Mouse (Mus musculus): Measurements from ENCODE around the gene Med24. TPM values are rescaled to one million over a fixed set of nuclear protein-coding genes. Genes with fewer than 3 reads are reported as not detected.
"Not testable (repeated sequence)": the region's sequence is repeated elsewhere in the genome, so short reads cannot be mapped to it uniquely, and the experiment has no call there.

Med24 gene
- polyA plus RNA-seq, 1 experiment from 2014 or later: 31.6 TPM

- H3K27me3 ChIP-seq (ENCODE audit: control insufficient read depth, insufficient read depth, low read length): no peaks in the 10 kb centered on the region
- no peak overlapping the region for H3K27ac ChIP-seq (ENCODE audit: low read depth, low read length)
- H3K4me3 ChIP-seq (ENCODE audit: low read depth, low read length): no peak overlapping the region
- 83% methylated on average over 4 of the region's 4 CpGs for WGBS (ENCODE audit: insufficient replicate concordance)
- H3K9me3 ChIP-seq (replicated peaks; ENCODE audit: control insufficient read depth, low read length): no peaks in the 10 kb centered on the region
- H3K9ac ChIP-seq (ENCODE audit: low read depth, low read length): no peak overlapping the region
- peaks cover 7% of the 10 kb centered on the region; the same call in 1 of the 2 replicates for H3K4me1 ChIP-seq (ENCODE audit: control insufficient read depth, insufficient read depth, low read length)
- H3K36me3 ChIP-seq (ENCODE audit: control insufficient read depth, insufficient read depth, low read length): peaks cover 41% of the 10 kb centered on the region
- no peak overlapping the region for H3K4me2 ChIP-seq
- ATAC-seq (replicated peaks; ENCODE audit: insufficient number of reproducible peaks, low FRiP score, low TSS enrichment): no peak
Observed at GRCm38 (mm10) chr11:98686976-98687375, 42.3 kb downstream of the Med24 start.

GRCm38 (mm10) chr11:98685642-98686041 is 43.6 kb downstream of the Med24 start:
- no peak overlapping the region for H3K9ac ChIP-seq (ENCODE audit: low read depth, low read length)
- peaks cover 35% of the 10 kb centered on the region for H3K36me3 ChIP-seq (ENCODE audit: control insufficient read depth, insufficient read depth, low read length)
- no peaks in the 10 kb centered on the region for H3K27me3 ChIP-seq (ENCODE audit: control insufficient read depth, insufficient read depth, low read length)
- H3K4me1 ChIP-seq (ENCODE audit: control insufficient read depth, insufficient read depth, low read length): peaks cover 7% of the 10 kb centered on the region; the same call in 1 of the 2 replicates
- H3K27ac ChIP-seq (ENCODE audit: low read depth, low read length): no peak overlapping the region
- no peak overlapping the region for H3K4me2 ChIP-seq
- 94% methylated on average over 9 of the region's 9 CpGs for WGBS (ENCODE audit: insufficient replicate concordance)
- H3K9me3 ChIP-seq (replicated peaks; ENCODE audit: control insufficient read depth, low read length): no peaks in the 10 kb centered on the region
- H3K4me3 ChIP-seq (ENCODE audit: low read depth, low read length): no peak overlapping the region
- no peak for ATAC-seq (replicated peaks; ENCODE audit: insufficient number of reproducible peaks, low FRiP score, low TSS enrichment)

DNA sequence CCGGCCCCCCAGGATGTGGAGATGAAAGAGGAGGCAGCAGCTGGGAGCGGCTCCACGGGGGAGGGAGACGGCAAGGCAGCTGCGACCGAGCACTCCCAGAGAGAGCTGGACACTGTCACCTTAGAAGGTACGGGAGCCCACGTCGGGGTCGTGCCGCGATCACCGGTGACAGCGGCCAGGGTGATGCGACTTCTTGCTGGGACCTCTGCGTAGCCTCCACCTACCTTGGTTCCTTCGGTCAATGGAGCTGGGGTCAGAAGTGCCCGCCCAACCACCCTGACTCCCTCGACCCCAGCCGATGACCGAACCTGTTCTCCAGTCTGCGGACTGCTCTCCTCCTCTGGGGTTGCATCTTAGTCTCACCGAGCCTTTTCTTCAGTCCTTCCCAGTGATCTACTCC is 46.4 kb downstream of the Med24 start:
- Histone ChIP-seq H3K4me2 (peak overlapping the region; percentile 88), H3K4me3 (ENCODE audit: low read depth, low read length) (peak overlapping the region; percentile 99), H3K36me3 (ENCODE audit: control insufficient read depth, insufficient read depth, low read length) (peaks cover 19% of the 10 kb centered on the region), H3K27me3 (ENCODE audit: control insufficient read depth, insufficient read depth, low read length) (no peaks in the 10 kb centered on the region), H3K9ac (ENCODE audit: low read depth, low read length) (peak overlapping the region; percentile 97), H3K27ac (ENCODE audit: low read depth, low read length) (peak overlapping the region; percentile 72), H3K4me1 (ENCODE audit: control insufficient read depth, insufficient read depth, low read length) (peaks cover 7% of the 10 kb centered on the region; the same call in 1 of the 2 replicates), H3K9me3 (replicated peaks; ENCODE audit: control insufficient read depth, low read length) (no peaks in the 10 kb centered on the region)
- WGBS (ENCODE audit: insufficient replicate concordance): 0% methylated on average over 23 of the region's 23 CpGs
- ATAC-seq (replicated peaks; ENCODE audit: insufficient number of reproducible peaks, low FRiP score, low TSS enrichment): 0 out of 2 replicates have a peak, but pooled peaks have one; percentile 7

GRCm38 (mm10) chr11:98681786-98682745 is 47.2 kb downstream of the Med24 start, which contains the start of gene Psmd3:
Gene Psmd3, plus strand, starts transcription at chr11:98682554.
- peak within 1 kb of the TSS; percentile 88 for H3K4me2 ChIP-seq
- peak within 1 kb of the TSS; percentile 99 for H3K4me3 ChIP-seq (ENCODE audit: low read depth, low read length)
- H3K36me3 ChIP-seq (ENCODE audit: control insufficient read depth, insufficient read depth, low read length): peaks cover 13% of the 10 kb centered on the region
- peaks cover 7% of the 10 kb centered on the region; the same call in 1 of the 2 replicates for H3K4me1 ChIP-seq (ENCODE audit: control insufficient read depth, insufficient read depth, low read length)
- WGBS (ENCODE audit: insufficient replicate concordance): 4% methylated on average over 45 of the region's 45 CpGs
- H3K27ac ChIP-seq (ENCODE audit: low read depth, low read length): peak within 1 kb of the TSS; percentile 72
- no peaks in the 10 kb centered on the region for H3K9me3 ChIP-seq (replicated peaks; ENCODE audit: control insufficient read depth, low read length)
- H3K27me3 ChIP-seq (ENCODE audit: control insufficient read depth, insufficient read depth, low read length): no peaks in the 10 kb centered on the region
- peak within 1 kb of the TSS; percentile 97 for H3K9ac ChIP-seq (ENCODE audit: low read depth, low read length)
- ATAC-seq (replicated peaks; ENCODE audit: insufficient number of reproducible peaks, low FRiP score, low TSS enrichment): peak; percentile 90

GRCm38 (mm10) chr11:98681186-98681585 is 48.0 kb downstream of the Med24 start:
- Histone ChIP-seq H3K9me3 (replicated peaks; ENCODE audit: control insufficient read depth, low read length) (no peaks in the 10 kb centered on the region), H3K27me3 (ENCODE audit: control insufficient read depth, insufficient read depth, low read length) (no peaks in the 10 kb centered on the region), H3K36me3 (ENCODE audit: control insufficient read depth, insufficient read depth, low read length) (peaks cover 4% of the 10 kb centered on the region), H3K4me1 (ENCODE audit: control insufficient read depth, insufficient read depth, low read length) (peaks cover 7% of the 10 kb centered on the region; the same call in 1 of the 2 replicates), H3K9ac (ENCODE audit: low read depth, low read length) (no peak overlapping the region), H3K4me2 (peak overlapping the region; percentile 88; the same call in 1 of the 2 replicates), H3K4me3 (ENCODE audit: low read depth, low read length) (no peak overlapping the region), H3K27ac (ENCODE audit: low read depth, low read length) (no peak overlapping the region)
- 74% methylated on average over 4 of the region's 4 CpGs for WGBS (ENCODE audit: insufficient replicate concordance)
- no peak for ATAC-seq (replicated peaks; ENCODE audit: insufficient number of reproducible peaks, low FRiP score, low TSS enrichment)

GRCm38 (mm10) chr11:98680595-98680994 is 48.6 kb downstream of the Med24 start:
- ATAC-seq (replicated peaks; ENCODE audit: insufficient number of reproducible peaks, low FRiP score, low TSS enrichment); H3K27ac ChIP-seq (ENCODE audit: low read depth, low read length); H3K4me3 ChIP-seq (ENCODE audit: low read depth, low read length); H3K27me3 ChIP-seq (ENCODE audit: control insufficient read depth, insufficient read depth, low read length); H3K9ac ChIP-seq (ENCODE audit: low read depth, low read length); H3K9me3 ChIP-seq (replicated peaks; ENCODE audit: control insufficient read depth, low read length); H3K4me1 ChIP-seq (ENCODE audit: control insufficient read depth, insufficient read depth, low read length); H3K36me3 ChIP-seq (ENCODE audit: control insufficient read depth, insufficient read depth, low read length); H3K4me2 ChIP-seq: not testable (repeated sequence)
- 86% methylated on average over 4 of the region's 4 CpGs for WGBS (ENCODE audit: insufficient replicate concordance)

DNA sequence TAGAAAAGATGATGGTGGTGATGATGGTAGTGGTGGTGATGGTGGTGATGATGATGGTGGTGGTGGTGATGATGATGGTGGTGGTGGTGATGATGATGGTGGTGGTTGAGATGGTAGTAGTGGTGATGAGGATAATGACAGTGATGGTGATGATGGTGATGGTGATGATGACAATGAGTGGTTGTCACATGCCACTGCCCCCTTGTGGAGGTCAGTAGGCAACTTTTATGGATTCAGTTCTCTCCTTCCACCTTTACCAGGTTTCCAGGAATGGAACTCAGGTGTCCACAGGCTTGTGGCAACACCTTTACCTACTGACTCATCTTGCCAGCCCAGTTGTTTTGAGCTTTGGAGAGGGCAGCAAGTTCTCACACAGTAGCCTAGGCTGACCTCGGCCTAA is 49.2 kb downstream of the Med24 start:
- WGBS (ENCODE audit: insufficient replicate concordance): 95% methylated on average over 1 of the region's 1 CpGs

GRCm38 (mm10) chr11:98675829-98676363 is 53.3 kb downstream of the Med24 start:
- no peaks in the 10 kb centered on the region for H3K4me1 ChIP-seq (ENCODE audit: control insufficient read depth, insufficient read depth, low read length)
- H3K36me3 ChIP-seq (ENCODE audit: control insufficient read depth, insufficient read depth, low read length): no peaks in the 10 kb centered on the region
- no peak overlapping the region for H3K4me2 ChIP-seq
- peaks cover 4% of the 10 kb centered on the region; the same call in 1 of the 2 replicates for H3K27me3 ChIP-seq (ENCODE audit: control insufficient read depth, insufficient read depth, low read length)
- H3K27ac ChIP-seq (ENCODE audit: low read depth, low read length): no peak overlapping the region
- no peak overlapping the region for H3K4me3 ChIP-seq (ENCODE audit: low read depth, low read length)
- no peaks in the 10 kb centered on the region for H3K9me3 ChIP-seq (replicated peaks; ENCODE audit: control insufficient read depth, low read length)
- ATAC-seq (replicated peaks; ENCODE audit: insufficient number of reproducible peaks, low FRiP score, low TSS enrichment): no peak
- no peak overlapping the region for H3K9ac ChIP-seq (ENCODE audit: low read depth, low read length)
- 30% methylated on average over 7 of the region's 7 CpGs for WGBS (ENCODE audit: insufficient replicate concordance)

More for the DNA sequence above, 49.2 kb downstream of the Med24 start:
- no peak overlapping the region for H3K4me2 ChIP-seq
- H3K36me3 ChIP-seq (ENCODE audit: control insufficient read depth, insufficient read depth, low read length): no peaks in the 10 kb centered on the region
- ATAC-seq (replicated peaks; ENCODE audit: insufficient number of reproducible peaks, low FRiP score, low TSS enrichment): no peak
- no peak overlapping the region for H3K4me3 ChIP-seq (ENCODE audit: low read depth, low read length)
- H3K9ac ChIP-seq (ENCODE audit: low read depth, low read length): no peak overlapping the region
- no peak overlapping the region for H3K27ac ChIP-seq (ENCODE audit: low read depth, low read length)
- H3K4me1 ChIP-seq (ENCODE audit: control insufficient read depth, insufficient read depth, low read length): peaks cover 7% of the 10 kb centered on the region; the same call in 1 of the 2 replicates
- H3K27me3 ChIP-seq (ENCODE audit: control insufficient read depth, insufficient read depth, low read length): no peaks in the 10 kb centered on the region
- H3K9me3 ChIP-seq (replicated peaks; ENCODE audit: control insufficient read depth, low read length): no peaks in the 10 kb centered on the region
